Mouse (Mus musculus) left cerebral cortex, postnatal 25 days (tissue): Measurements from ENCODE around the gene Trappc2. TPM values are rescaled to one million over a fixed set of nuclear protein-coding genes. Genes with fewer than 3 reads are reported as not detected.
A peak's percentile ranks its signal among the peaks of the same experiment; 100 is the strongest.

ENCODE experiments used
- DNase-seq, 2 experiments: peaks; one replicate each; pipeline ENCODE4 v3.0.0; 2022; ENCODE audit warnings: low spot score in 2 of 2, mixed read lengths in 1 of 2
- intact Hi-C: fragments of 180-260 bp; cut with DNase I; formaldehyde crosslinking; loops from one replicate; pipeline ENCODE4 v1.15.1; 2025
- total RNA-seq, 2 experiments: library from RNA; stranded (reverse); gene quantifications; 2 replicates each; pipeline ENCODE4 v1.2.3; 2021

Trappc2 gene
- total RNA-seq = 10 to 100 TPM; 48.6 to 56.8 TPM

- intact Hi-C loops = loop anchor here (5.0 to 10.0 kb wide), 2 partner anchors 72 to 795 kb away; no protein-coding TSS in a partner anchor
- DNase-seq = peak; percentile 3 to 11
Observed at GRCm38 (mm10) chrX:166440036-166440615, at the start of gene Trappc2. Gene Trappc2 (plus strand): TSS chrX:166440574.

DNA sequence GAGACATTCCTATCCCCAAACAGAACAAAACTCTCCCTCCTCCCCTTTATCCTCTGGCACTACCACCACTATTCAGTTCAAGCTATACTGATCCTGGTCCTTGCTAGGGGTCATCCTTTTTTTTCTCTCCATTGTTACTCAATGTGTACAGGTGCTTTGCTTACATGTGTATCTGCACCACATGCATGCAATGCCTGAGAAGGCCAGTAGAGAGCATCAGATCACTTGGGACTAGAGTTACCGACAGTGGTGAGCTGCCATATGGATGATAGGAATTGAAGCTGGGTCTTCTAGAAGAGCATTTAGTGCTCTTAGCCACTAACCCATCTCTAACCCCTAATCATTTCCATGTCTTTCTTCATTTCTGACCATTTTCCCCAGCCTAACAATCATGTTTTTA lies 46.6 kb upstream of the Trappc2 start:
- peak in 1 of 2 experiments; percentile 2 for DNase-seq

DNA sequence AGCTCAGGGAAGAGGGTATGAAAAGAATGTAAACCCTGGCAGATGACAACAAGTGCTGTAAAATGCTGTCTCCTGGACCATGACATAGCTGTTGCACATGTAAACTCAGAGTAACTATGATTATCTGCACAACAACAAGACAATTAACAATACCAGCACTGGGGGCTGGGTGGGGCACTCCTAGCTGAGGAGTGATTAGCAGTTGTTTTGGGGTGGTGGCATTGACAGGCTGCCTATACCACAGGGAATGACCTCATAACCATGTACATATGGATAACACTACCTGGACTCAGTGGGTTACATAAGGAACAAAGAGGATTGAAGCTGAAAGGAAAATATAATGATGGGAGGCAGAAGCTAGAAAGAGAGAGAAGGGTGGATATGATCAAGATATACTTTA lies 32.5 kb upstream of the Trappc2 start:
- intact Hi-C loops = no loop called here

More for the DNA sequence above, 46.6 kb upstream of the Trappc2 start:
- intact Hi-C loops = no loop called here

GRCm38 (mm10) chrX:166416196-166416595 lies 24.2 kb upstream of the Trappc2 start:
- intact Hi-C loops = loop anchor here (2.0 kb wide), 1 partner anchor 249 kb away; no protein-coding TSS in a partner anchor
- DNase-seq = peak in 1 of 2 experiments; percentile 53

More for the DNA sequence above, 32.5 kb upstream of the Trappc2 start:
- no peak for DNase-seq

DNA sequence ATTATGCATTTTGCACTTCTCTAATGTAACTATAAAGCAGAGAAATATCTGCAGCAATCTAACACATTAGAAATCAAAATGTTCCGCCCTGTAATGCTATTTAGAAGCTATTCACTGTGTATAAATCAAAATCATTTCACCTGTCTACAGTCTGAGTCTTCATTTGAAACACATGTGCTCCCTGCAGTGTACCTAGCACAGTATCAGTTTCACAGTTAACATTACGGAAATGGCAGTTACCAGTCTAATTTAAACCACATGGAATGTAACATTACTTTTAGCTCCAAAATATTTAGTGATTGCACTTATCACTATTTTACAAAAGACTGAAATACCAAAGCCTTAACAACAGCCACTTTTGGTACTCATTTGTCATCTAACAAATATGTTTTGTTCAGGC lies 5.6 kb upstream of the Trappc2 start:
- intact Hi-C loops = no loop called here
- no peak for DNase-seq

DNA sequence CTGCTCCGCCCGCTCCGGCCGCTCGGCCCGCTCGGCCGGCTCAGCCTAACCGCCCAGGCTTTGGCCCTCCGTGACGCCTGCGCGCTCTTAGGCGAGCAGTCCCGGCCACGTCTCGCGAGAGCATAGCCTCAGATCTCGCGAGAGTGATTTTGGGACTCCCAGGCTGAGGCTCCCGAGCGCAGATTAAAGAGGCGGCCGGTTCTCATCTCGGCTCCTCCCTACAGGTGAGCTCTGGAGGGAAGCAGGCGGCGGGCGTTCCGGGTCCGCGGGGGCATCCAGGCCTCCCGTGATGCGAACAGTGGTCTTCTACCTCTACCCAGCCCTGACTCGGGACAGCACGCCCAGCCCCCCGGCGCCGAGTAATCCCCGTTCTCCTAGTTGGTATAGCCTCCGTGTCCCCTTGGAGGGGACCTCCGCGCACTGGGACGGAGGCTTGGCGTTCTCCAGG lies 266 bp downstream of the Trappc2 start, which contains the start of gene Ofd1:
Gene Ofd1, minus strand, starts transcription at position 89 of the 448 bp plus-strand sequence.
- peak; percentile 89 to 91 for DNase-seq
- intact Hi-C loops = loop anchor here (5.0 to 10.0 kb wide), 2 partner anchors 72 to 794 kb away; no protein-coding TSS in a partner anchor

DNA sequence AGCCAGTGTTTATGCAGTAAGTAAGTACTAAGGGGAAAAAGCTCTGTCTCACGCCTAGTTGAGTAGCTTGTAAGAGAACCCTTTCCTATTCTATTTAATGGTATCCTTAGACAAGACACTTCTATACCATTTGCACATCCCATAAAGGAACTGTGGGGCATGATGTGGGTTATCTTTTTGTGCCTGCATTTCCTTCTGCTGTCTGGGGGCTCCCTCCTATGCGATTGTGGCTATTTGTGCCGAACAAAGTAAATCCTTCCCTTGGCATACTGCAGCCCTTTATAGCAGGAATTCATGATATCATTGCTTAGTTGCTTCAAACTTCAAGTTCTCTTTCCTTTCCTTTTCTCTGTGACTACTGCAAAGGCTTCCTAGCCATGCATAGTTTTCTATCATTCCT lies 4.2 kb downstream of the Trappc2 start:
- intact Hi-C loops = loop anchor here (5.0 to 10.0 kb wide), 2 partner anchors 68 to 790 kb away; no protein-coding TSS in a partner anchor
- no peak for DNase-seq

GRCm38 (mm10) chrX:166453532-166453931 lies 13.2 kb downstream of the Trappc2 start:
- no peak for DNase-seq
- intact Hi-C loops = no loop called here

DNA sequence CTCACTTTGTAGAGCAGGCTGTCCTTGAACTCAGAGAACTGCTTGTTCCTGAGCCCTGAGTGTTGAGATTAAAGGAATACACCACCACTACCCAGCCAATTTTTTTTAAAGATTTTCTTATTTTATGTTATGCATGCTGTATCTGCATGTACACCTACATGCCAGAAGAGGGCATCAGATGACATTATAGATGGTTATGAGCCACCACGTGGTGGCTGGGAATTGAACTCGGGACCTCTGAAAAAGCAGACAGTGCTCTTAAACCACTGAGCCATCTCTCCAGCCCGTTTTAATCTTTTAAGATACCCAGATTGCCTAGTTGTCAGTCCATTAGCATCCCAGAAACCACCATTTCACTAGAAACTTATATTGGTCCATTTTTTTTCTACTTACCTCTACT lies 14.0 kb downstream of the Trappc2 start:
- intact Hi-C loops = no loop called here
- DNase-seq = no peak

GRCm38 (mm10) chrX:166455525-166455924 lies 15.2 kb downstream of the Trappc2 start:
- intact Hi-C loops = no loop called here
- no peak for DNase-seq

GRCm38 (mm10) chrX:166468321-166468720 lies 27.9 kb downstream of the Trappc2 start:
- intact Hi-C loops = no loop called here
- no peak for DNase-seq

- DNase-seq = no peak
- intact Hi-C loops = no loop called here
Observed at GRCm38 (mm10) chrX:166472612-166473011, 32.2 kb downstream of the Trappc2 start.

DNA sequence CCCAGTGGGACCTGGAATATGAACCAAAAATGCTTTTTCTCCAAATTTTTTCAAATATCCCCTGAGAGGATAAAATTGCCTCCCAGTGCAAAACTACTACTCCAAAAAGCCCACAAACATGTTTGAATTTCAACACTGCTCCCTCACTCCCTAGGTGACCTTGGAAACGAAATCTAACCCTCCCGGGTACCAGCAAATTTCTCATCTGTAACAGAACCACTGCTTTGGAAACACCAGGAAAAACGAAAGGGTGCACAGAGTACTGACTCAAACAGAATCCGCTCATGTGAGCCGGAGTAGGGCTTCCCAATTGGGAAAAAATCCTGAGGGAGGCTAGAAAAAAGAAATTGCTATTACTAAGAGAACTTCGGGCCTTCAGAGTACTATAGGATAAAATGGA lies 37.0 kb downstream of the Trappc2 start:
- no peak for DNase-seq
- intact Hi-C loops = no loop called here

DNA sequence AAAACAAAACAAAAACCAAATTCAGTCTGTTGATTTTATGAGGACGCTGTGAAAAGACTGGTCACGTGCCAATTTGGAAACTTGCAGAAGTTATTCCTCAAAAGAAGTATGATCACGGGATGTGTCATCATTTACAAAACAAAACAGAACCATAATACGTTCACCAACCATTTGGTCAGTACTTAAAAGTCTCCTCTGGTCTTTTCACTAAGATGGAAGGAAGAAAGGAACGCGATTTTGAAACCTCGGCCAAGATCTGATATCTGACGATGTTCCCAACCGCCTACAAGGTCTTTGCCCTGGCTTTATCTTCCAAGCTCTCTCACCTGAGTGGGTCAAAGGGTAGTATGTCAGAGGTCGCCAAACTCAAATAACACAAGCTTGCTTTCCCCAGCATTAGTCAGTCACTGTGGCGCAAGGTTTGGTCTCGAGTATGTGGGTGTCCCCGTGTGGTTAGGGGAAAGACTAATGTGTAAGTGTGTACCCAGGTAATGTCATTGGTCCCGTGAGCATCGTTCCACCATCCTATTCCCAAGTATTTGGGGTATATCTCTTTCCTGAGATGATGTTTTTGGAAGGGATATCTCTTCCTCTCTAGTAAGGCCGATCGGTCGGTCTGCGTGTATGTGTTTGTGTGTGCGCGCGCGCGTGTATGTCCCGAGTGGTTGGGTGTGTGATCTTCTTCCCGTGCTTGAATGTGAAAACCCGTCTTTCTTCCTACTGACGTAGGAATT lies 38.4 kb downstream of the Trappc2 start:
- intact Hi-C loops = loop anchor here (2.0 kb wide), 1 partner anchor 32 kb away; no protein-coding TSS in a partner anchor
- DNase-seq = no peak

GRCm38 (mm10) chrX:166479365-166479983 lies 39.1 kb downstream of the Trappc2 start, which contains the start of gene Rab9:
Gene Rab9 (minus strand): TSS chrX:166479867.
- intact Hi-C loops = loop anchor here (2.0 kb wide), 1 partner anchor 31 kb away; no protein-coding TSS in a partner anchor
- peak; percentile 79 to 88 for DNase-seq

- no peak for DNase-seq
- intact Hi-C loops = no loop called here
Observed at GRCm38 (mm10) chrX:166495052-166495451, 54.7 kb downstream of the Trappc2 start.

DNA sequence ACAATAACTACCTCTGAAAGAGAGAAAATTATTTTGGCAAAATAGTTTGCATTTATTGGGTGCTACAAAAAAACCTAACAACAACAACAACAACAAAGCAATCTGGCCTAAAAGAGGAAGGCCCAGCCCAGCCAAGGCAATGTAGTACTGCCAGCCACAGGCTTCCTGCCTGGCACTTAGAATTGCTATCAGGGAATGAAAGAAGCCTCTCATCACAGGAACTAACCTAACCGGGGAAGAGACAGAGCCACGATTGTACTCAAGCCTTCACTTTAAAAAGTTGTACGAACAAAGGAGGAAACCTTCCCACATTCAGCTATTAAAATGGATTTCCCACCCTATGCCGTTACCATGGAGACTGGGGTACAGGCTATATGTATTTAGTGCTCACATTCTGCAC lies 57.4 kb downstream of the Trappc2 start:
- intact Hi-C loops = no loop called here

DNA sequence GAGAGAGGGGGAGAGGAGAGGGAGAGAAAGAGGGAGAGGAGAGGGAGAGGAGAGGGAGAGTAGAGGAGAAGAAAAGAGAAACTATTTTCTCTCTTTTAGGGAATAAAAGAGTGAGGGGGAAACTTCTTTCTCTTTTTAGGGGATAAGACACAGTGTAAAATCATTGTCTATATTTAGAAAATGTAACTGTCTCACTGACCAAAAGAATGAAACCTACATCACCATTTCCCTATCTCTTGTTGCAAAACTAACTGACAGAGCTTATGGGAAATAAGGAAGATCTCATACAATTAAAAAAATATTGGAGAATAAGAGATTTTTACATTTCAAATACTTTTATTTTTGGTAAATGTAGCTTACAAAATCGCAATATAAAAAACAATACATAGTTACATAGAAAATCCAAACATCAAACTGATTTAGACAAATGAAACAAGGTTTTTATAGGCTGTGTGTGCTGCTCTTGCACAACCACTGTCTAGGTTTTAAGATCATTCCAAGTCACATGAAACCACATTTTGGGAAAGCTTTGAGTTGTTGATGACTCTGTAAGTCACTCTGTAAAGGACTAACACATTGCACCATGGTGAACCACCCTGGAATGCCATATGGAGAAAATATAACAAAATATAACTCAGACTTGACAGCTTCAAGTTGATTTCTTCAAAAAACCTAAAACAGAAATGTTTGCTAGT lies 59.3 kb downstream of the Trappc2 start:
- no peak for DNase-seq
- intact Hi-C loops = no loop called here

More for the DNA sequence above, 57.4 kb downstream of the Trappc2 start:
- DNase-seq = no peak
